Comparison of ENCODE assay signal across 8 mouse cellular contexts in the genomic region with DNA sequence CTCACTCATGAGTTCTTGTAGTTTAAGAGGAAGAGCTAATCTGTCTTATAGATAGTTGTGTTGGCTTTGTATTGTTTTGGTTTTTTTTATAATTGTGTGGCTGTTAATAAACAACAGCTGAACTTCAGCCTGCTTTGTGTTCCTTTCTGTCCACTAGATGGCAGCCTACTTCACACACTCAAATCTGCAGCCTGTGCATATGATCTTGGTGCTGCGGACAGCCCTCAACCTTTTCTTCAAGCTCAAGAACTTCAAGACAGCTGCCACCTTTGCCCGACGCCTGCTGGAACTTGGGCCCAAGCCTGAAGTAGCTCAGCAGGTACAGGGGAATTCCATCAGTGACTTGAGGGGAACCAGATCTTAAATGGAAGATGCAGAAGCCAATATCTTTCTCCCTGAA. TPM values are rescaled to one million over a fixed set of nuclear protein-coding genes. Genes with fewer than 3 reads are reported as not detected.
DNase-seq lines count a peak whose midpoint lies in the region; ATAC-seq lines count a peak whose summit lies in the region.

No protein-coding gene starts in this region.

- no peak overlapping the region for H3K4me2 ChIP-seq in limb, embryonic 12.5 days

- peaks cover 91% of the 10 kb centered on the region for H3K36me3 ChIP-seq in limb, embryonic 12.5 days

- no peak overlapping the region for H3K4me3 ChIP-seq in limb, embryonic 12.5 days (replicated peaks)

- intact Hi-C loops in heart, postnatal 10 days (cut with DNase I), result loop anchor here (2.0 kb wide), 1 partner anchor 191 kb away; no protein-coding TSS in a partner anchor

- no peaks in the 10 kb centered on the region for H3K27me3 ChIP-seq in limb, embryonic 12.5 days

- no peaks in the 10 kb centered on the region for H3K4me1 ChIP-seq in limb, embryonic 12.5 days (replicated peaks)

- H3K9me3 ChIP-seq in limb, embryonic 12.5 days, result no peaks in the 10 kb centered on the region

- H3K9ac ChIP-seq in limb, embryonic 12.5 days (replicated peaks), result no peak overlapping the region

- 59% methylated on average over 3 of the region's 3 CpGs for WGBS in limb, embryonic 12.5 days

- 0 out of 2 replicates have a peak, but pooled peaks have one; percentile 32 for ATAC-seq in limb, embryonic 12.5 days (ENCODE audit: insufficient number of reproducible peaks, insufficient read depth, low FRiP score, low TSS enrichment, low read depth)

- no peak overlapping the region for H3K27ac ChIP-seq in limb, embryonic 12.5 days

- DNase-seq in adrenal gland, adult (ENCODE audit: inconsistent age in 2 of 2, low spot score in 1 of 2), result peak; percentile 39 to 78
- no peak for DNase-seq in adrenal gland, adult 18-20 months (ENCODE audit: low spot score in 2 of 2)
- peak; percentile 32 to 57 for DNase-seq in right cerebral cortex, adult 2 months (ENCODE audit: low spot score in 2 of 2)
- no peak for DNase-seq in right cerebral cortex, postnatal 25 days
- DNase-seq in cerebellum, postnatal 14 days, result peak; percentile 50 to 61
- peak; percentile 49 to 61 for DNase-seq in heart, postnatal 10 days
- peak; percentile 53 for DNase-seq in retina, postnatal 7 days (ENCODE audit: low read depth, low spot score)

RNA-seq across cellular contexts. Expression of a gene that starts 6.8 kb away (rescaled TPM):
- 100 to 1,000 TPM; 121 to 130 TPM for total RNA-seq in adrenal gland, adult 18-20 months (2021)
- total RNA-seq in heart, postnatal 10 days (2021), result 100 to 1,000 TPM; 145 to 153 TPM
- polyA plus RNA-seq in limb, embryonic 12.5 days (2016; fragmentation: Nextera tagmentation; extraction: Ambion mirVana), result 173 and 177 TPM in 2 replicates

RNA-seq across cellular contexts. Expression of a gene that starts 28.2 kb away (rescaled TPM):
- total RNA-seq in adrenal gland, adult 18-20 months (2021), result 100 to 1,000 TPM in 1 of 2 experiments, 10 to 100 TPM in 1; 98.5 to 125 TPM
- 100 to 1,000 TPM; 119 to 130 TPM for total RNA-seq in heart, postnatal 10 days (2021)
- 179 TPM in 2 replicates for polyA plus RNA-seq in limb, embryonic 12.5 days (2016; fragmentation: Nextera tagmentation; extraction: Ambion mirVana)

RNA-seq across cellular contexts. Expression of a gene that starts 37.1 kb away (rescaled TPM):
- 10 to 100 TPM; 79.5 to 94.9 TPM for total RNA-seq in adrenal gland, adult 18-20 months (2021)
- total RNA-seq in heart, postnatal 10 days (2021), result 10 to 100 TPM; 68.0 to 68.9 TPM
- polyA plus RNA-seq in limb, embryonic 12.5 days (2016; fragmentation: Nextera tagmentation; extraction: Ambion mirVana), result 86.6 and 96.6 TPM in 2 replicates

RNA-seq across cellular contexts. Expression of a gene that starts 37.4 kb away (rescaled TPM):
- 100 to 1,000 TPM; 168 to 183 TPM for total RNA-seq in adrenal gland, adult 18-20 months (2021)
- 100 to 1,000 TPM; 136 to 150 TPM for total RNA-seq in heart, postnatal 10 days (2021)
- polyA plus RNA-seq in limb, embryonic 12.5 days (2016; fragmentation: Nextera tagmentation; extraction: Ambion mirVana), result 219 and 228 TPM in 2 replicates

Comparison
In these comparisons a context has a peak if more than half of its experiments do, and no peak if none do; other contexts are left out.
1. DNase-seq: peak in adrenal gland, adult (2 of 2), right cerebral cortex, adult 2 months (2 of 2), cerebellum, postnatal 14 days (2 of 2), heart, postnatal 10 days (2 of 2) and retina, postnatal 7 days (single experiment); none in adrenal gland, adult 18-20 months (0 of 2) and right cerebral cortex, postnatal 25 days (single experiment).